Mouse (Mus musculus): Measurements from ENCODE around the gene Gpatch2.

DNA sequence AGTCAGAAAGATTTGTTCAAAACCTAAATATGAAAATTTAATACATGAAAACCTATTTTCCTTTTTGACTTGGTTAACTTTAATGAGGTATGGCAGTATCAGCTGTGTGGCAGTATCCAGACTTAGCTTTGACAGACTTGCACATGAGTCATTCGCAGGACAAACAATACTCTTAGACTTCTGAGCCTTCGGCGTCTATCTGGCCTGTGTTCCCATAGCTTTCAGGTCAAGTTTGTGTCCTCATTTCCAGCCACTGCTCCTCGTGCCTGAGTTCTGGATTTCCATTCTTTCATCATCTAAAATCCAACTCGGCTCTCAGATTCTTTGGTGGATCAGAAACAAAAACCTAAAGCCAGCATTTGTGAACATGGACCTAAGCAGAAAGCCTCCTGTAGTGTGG, 79.2 kb downstream of the Gpatch2 start:
- TF ChIP-seq CTCF (conservative IDR thresholded peaks at IDR 0.05; ENCODE audit: low read length) = no peak
- TF ChIP-seq NANOG (IDR thresholded peaks at IDR 0.05; ENCODE audit: borderline replicate concordance, low read length) = no peak
- no peak for TF ChIP-seq POU5F1 (IDR thresholded peaks at IDR 0.05; ENCODE audit: borderline replicate concordance, low read length)
